Mouse (Mus musculus) cerebellum, adult 8-10 months (tissue): ENCODE results near the gene Rpl18a.

Experiments
- DNase-seq: peaks from one replicate; pipeline ENCODE4 v3.0.0; 2022

Gene Rpl18a

DNA sequence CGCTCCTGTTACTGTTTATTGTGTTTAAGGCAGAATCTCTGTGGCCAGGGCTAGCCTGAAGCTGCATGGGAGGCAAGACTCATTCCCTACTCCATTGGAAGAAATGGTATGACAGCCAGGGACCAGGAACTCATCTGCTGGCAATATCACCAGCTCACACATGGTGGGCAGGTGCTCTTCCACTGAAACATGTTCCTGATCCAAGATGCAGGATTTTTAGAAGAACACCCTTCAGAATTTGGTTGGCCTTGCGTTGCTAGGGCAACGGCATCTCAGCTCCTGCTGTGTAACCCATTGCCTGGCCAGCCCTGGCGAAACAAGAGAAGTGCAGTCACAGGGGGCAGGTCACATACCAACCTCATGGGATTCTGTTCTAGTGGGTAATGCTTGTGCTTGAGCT is 17.7 kb downstream of the Rpl18a start:
- peak; percentile 63 for DNase-seq

DNA sequence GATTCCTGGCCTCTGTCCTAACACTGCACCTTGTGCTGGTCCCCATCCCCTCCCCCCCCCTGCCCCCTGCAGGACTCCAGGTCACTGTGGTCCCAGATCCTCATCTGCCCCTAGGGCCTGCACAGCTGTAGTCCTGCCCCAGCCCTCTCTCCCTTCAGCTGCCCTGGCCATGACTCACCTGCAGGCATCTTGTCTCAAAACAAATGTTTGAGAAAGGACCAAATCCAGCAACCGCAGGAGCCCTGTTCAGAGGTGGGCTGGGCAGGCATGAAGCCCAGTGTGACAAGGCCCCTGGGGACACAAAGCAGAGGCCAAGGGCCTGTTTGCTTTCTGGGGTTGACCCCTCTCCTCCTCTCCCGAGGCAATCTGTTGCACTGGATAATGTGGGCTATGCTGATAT is 19.0 kb downstream of the Rpl18a start:
- DNase-seq = no peak

DNA sequence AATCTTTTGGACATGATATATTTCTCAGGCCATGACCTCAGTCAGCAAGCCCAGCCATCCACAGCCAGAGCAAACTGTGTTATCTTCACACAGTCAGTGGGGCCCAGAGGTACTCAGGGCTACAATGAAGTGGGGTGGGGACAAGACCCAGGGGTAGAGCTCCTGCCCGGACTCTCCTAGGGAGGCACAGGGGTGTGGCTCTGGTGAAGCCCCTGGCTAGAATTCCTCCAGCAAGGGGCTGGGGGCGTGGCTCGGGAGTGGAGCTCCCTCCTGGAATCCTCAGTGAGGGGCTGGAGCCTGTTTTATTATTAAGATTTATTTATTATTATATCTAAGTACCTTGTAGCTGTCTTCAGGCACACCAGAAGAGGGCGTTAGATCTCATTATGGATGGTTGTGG is 20.8 kb downstream of the Rpl18a start:
- DNase-seq = no peak

DNA sequence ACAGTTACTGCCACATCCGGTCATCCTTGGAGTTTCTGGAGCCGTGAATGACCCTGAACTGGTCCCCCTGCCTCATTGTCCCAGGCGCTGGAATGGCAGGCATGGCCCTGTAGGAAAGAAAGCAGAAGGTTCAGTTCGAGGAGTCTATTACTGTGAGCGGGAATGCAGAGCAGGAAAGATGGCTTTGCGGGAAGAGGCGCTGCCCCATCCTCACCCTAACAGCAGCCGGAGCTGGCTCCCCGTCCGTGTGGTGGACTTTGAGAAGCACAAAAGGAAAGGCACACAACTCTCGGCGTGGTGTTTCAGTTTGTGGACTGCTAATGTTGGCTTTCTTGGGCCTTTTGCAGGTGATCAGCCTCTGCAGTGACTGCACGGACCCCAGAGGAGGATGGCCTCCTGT is 22.8 kb downstream of the Rpl18a start:
- no peak for DNase-seq

- peak; percentile 97 for DNase-seq
These were observed 23.7 kb downstream of the Rpl18a start, which contains the start of gene Ccdc124 for GRCm38 (mm10) chr8:70873364-70873985. Ccdc124 (minus strand) TSS chr8:70873935.

DNA sequence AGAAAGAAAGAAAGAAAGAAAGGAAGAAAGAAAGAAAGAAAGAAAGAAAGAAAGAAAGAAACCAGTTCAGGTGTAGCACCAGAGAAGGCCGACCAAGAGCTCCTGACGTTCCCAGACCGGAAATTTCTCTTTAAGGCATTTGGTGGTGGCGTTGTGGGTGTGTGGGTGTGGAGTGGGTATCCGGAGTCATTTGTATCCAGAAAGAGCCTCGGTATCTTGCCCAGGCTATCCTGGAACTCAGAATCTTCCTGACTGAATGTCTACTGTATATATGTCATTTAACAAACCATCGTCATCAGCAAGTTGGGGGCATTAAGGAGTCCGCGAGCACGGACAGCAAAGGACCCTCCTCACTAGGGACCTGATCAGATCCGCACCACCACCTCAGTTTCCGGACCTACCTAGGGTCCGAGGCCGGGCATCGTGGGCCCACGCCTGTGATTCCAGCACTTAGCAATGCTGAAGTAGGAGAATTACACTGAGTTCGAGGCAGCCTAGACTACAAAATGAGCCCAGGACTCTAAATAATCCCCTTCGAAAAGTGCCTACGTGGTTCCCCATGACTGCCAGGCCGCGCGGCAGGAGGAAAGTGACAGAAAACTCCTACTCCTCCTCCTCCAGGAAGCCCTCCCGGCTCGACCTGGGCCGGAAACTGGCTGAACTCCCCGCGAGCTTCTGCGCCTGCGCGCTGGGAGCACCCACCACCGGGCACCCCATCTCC is 24.4 kb downstream of the Rpl18a start:
- no peak for DNase-seq

DNA sequence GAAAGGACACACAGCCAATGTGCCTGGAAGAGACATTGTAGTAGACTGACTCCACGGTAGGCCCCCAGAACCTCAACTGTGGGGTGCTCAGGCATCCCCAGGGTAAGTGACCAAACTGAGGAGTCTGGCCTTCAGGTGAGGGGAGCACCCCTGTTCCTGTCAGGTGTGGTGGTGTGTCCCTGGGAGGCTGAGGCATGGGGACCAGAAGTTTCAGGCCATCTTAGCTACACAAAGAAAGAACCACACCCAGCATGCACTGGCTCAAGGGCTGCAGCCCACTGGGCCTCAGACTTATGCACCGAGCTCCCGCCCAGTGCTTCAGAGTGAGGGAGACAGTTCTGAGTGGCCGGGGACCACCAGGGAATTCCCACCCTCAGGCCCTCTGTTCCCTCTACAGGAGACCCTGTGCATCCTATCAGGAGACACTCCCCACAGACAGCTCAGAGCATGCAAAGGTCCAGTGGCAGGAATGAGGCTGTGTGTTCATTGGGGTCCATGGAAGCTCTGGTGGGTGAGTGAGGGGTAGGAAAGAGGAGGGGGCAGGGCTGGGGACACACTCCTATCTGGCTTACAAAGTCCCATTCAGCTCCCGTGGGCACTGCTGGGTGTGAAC is 25.9 kb downstream of the Rpl18a start:
- DNase-seq = no peak

- peak; percentile 65 for DNase-seq
These were observed 27.6 kb downstream of the Rpl18a start for GRCm38 (mm10) chr8:70869601-70870041.

GRCm38 (mm10) chr8:70869199-70869571 is 28.0 kb downstream of the Rpl18a start:
- no peak for DNase-seq

GRCm38 (mm10) chr8:70868559-70869198 is 28.5 kb downstream of the Rpl18a start:
- DNase-seq = no peak

DNA sequence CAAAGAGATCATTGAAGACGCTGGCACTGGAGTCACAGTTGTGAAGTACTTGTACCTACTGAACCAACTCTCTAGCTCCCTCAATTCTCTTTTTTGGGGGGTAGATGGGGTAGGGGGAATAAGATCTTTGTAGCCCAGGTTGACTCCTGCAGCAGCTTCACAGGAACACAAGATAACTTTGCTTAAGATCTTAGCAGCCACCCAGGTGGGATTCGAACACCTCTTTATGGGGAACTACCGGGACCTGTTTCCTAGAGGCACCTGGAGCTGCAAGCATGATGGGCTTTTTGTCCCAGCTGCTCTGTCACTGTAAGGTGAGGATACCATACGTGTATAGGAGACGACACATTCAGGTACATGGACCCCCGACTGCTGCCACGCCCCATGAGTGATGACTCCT is 30.6 kb downstream of the Rpl18a start:
- no peak for DNase-seq

GRCm38 (mm10) chr8:70866001-70866520 is 31.2 kb downstream of the Rpl18a start:
- DNase-seq = no peak

DNA sequence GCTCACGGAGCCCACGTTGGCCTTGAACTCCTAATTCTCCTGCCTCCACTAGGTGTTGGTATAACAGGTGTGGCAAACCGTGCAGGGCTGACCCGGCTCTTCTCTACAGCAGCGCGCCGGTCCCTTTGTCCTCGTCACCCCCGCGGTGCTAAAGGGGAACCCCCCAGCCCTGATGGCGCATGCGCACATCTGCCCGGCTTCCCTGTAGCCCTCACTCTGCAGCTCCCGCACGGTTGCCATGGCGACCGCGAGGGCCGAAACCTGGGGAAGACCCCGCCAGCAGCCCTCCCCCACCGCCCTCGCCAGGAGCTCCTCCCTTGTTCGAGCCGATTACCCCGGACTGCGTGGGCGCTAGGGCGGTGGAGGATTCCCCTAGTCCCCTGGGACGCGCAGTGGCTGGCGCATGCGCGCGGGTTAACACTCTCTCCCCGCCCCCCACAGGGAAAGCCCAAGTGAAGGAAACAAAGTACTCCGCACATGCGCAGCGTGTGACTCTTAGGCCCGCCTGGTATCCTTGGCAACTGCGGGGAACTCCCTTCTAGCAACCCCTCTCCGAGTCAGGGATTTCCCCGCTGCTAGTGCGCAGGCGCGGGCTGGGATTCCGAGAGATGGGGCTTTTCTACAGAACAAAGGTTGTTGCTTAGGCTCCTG is 31.7 kb downstream of the Rpl18a start:
- peak; percentile 99 for DNase-seq

DNA sequence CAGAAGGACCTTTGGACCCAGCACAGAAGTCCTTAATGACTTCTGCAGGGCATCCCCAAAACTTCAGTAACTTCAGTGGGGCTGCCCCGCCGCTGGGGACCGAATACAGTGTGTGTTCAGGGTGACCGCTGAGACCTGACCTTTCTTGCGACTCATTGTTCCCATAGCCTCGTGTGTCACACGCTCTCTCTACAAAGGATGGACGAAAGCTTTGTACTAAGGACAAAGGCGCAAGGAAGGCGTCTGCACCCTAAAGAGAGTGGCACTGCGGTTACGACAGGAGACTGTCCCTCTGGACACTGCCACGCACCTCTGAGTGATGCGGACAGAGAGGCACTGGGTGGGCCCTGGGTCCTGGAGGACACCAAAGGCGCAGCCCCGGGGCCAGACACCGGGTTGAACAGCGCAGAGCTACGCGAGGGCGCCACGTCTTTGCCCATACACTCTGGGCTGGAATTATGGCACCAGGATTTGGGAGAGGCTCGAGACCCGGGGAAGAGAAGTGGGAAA is 32.4 kb downstream of the Rpl18a start:
- no peak for DNase-seq

DNA sequence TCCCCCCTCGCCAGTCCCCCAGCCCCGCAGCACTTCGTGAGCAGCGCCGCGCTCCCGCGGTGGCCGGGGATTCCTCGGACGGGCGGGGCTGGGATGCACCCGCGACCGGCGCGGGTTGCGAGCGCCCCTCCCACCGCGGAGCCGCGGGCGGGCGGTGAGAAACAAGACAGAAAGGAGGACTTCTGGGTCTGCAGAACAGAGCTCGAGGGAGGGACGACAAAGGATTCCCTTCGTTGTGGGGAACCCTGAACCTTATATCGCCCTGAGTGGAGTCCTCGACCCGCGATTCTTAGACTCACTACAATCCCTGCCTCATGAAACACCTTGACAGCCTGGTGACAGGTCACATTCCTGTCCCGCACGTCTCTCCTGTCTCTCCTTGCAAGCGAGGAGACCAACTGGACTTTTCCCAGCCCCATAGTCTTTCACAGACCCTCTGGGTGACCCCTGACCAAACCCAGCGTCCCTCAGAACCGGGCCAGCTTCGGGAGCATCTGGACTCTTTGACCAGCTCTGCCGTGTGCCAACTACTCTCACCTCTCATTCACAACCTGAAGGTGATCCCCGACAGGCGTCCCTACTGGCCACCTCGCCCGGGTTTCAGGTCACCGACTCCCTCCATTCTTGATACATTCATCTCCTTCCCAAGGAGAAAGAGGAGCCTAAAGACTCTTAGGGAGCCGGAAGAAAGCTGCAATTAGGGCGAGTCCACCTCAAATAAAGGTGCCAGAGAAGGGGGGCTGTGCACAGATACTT is 33.1 kb downstream of the Rpl18a start:
- no peak for DNase-seq

DNA sequence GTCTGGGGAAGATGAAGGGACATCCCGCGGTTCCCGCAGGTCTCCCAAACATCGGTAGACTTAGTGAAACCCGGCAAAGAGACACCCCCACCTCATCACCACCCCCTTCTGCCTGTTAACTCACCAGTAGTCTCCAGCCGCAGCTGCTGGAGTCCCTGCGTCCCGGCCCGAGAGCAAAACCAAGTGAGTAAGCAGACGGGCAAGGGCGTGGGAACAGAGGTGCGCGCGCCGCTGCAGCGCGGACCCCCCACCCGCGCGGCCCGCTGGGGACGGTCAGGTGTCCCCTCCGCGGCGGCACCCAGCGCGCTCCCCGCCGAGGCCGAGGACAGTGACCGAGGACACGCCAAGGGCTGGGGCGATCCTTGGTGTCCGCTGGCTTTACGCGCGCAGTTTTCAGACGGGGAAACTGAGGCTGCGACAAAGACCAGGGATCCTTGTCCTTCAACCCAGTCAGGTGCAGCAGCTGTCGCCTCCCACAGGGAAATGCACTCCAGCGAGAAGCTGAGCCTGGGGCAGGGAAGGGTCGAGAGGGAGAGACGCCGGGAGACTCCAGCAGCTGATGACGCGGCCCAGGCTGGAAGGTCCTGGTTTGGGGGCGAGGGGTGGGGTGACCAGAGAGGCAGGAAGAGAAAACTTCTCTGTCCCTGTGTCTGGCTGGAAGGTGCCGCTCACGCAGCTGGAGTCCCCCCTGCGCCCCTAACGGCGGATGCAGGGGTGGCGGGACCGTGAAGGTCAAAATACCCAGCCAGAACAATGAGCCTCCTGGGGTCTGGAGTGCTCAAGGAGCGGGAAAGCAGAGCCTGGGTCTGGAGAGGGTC is 34.2 kb downstream of the Rpl18a start, which contains the start of gene Kcnn1:
Kcnn1 (minus strand) TSS at position 435 of the 818 bp plus-strand sequence.
- DNase-seq = no peak

- DNase-seq = no peak
These were observed 39.7 kb downstream of the Rpl18a start for GRCm38 (mm10) chr8:70857516-70857915.

DNA sequence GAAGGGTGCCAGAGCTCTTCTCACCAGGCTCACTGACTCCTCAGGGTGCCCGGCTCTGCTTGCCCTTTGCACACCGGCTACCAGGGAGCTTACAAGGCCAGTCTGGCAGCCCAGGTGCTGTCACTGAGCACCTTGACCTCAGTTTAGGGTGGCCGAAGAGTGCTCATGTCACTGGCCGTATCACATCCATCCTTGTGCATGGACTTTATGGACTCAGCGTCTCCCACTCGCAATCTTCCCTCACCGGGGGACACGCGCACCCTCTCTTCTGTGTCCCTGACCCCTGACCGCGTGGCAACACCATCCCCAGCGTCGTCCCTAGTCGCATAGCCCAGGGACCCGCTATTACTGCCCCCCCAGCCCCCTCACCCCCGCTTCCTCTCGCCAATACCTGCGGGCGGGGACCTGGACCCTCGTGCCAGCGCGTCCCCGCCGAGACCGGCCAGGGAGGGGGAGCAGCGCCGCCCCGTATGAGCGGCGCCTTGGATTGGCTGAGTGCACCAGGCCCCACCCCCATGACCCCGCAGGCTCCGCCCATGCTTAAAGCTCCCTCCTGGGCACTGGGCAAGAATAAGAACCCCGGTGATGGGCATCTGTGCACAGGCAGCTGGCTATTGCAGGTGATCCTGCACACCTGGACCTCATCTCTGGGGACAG is 40.5 kb downstream of the Rpl18a start:
- DNase-seq = peak; percentile 82

DNA sequence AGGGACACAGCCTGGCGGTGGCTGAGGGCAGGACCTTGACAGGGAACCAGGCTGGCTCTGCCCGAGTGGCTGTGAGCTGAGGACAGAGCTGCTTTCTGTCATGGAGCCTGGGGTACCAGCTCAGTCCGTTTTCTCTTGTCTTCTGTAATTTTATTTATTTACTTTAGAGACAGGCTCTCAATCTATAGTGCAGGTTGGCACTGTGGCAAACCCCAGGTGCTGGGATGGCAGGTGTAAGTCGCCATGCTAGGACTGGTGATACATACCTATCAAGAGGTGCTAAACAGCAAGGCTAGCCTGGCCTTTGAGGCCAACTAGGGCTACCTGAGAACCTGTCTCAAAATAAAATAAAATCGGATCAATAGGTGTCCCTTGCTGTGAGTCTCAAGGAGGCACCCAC is 41.2 kb downstream of the Rpl18a start:
- no peak for DNase-seq

GRCm38 (mm10) chr8:70853863-70854262 is 43.3 kb downstream of the Rpl18a start:
- DNase-seq = no peak
